Mouse (Mus musculus) small intestine, adult 2 months (tissue): ENCODE data around the gene Rps6kl1. TPM values are rescaled to one million over a fixed set of nuclear protein-coding genes. Genes with fewer than 3 reads are reported as not detected.

ENCODE experiments used
- H3K27ac ChIP-seq: fragments of 200-500 bp; 2 replicates; pipeline ENCODE4 v1.5.1; 2012; ENCODE audit warnings: low read depth, low read length, control low read depth, inconsistent platforms; ENCODE audit not compliant: insufficient read depth
- H3K27me3 ChIP-seq: fragments of 200-500 bp; 2 replicates; pipeline ENCODE4 v1.6.1; 2012; ENCODE audit warnings: mild to moderate bottlenecking, moderate library complexity, low read length, inconsistent platforms; ENCODE audit not compliant: control insufficient read depth, insufficient read depth
- H3K36me3 ChIP-seq: fragments of 200-500 bp; 2 replicates; pipeline ENCODE4 v1.6.1; 2012; ENCODE audit warnings: mild to moderate bottlenecking, low read length, control low read depth, inconsistent platforms; ENCODE audit not compliant: control insufficient read depth, insufficient read depth
- H3K4me1 ChIP-seq: fragments of 200-500 bp; 2 replicates; pipeline ENCODE4 v1.6.1; 2012; ENCODE audit warnings: low read length, inconsistent platforms, mixed read lengths; ENCODE audit not compliant: control insufficient read depth, insufficient read depth, insufficient read length
- H3K4me3 ChIP-seq: fragments of 200-500 bp; 2 replicates; pipeline ENCODE4 v1.5.1; 2012; ENCODE audit warnings: low read depth, mild to moderate bottlenecking, control low read depth, inconsistent platforms, low read length, moderate library complexity
- CTCF ChIP-seq: fragments of 200-500 bp; IDR thresholded peaks from 2 replicates; pipeline ENCODE4 v1.5.1; 2012; ENCODE audit warnings: low read depth, mild to moderate bottlenecking, control low read depth, inconsistent platforms, low read length, moderate library complexity, mixed read lengths; ENCODE audit not compliant: insufficient replicate concordance, insufficient read length; ENCODE audit errors: extremely low read depth
- POLR2A ChIP-seq: fragments of 200-500 bp; IDR thresholded peaks from 2 replicates; pipeline ENCODE4 v1.6.1; 2012; ENCODE audit warnings: low read depth, mild to moderate bottlenecking, control low read depth, inconsistent platforms, low read length, moderate library complexity
- WGBS: fragments of 180-500 bp; shearing (Covaris S2); methylation state at CpG from one replicate; pipeline ENCODE4 v1.1.7; 2018; 5-methylcytosine and 5-hydroxymethylcytosine counted together
- polyA plus RNA-seq: library from polyadenylated mRNA; depleted of rRNA; stranded (reverse); fragments of >200 nt; gene quantifications from 2 replicates; pipeline ENCODE4 v1.2.3, GENCODE M21; 2012

Gene Rps6kl1
- polyA plus RNA-seq, 1 experiment = 0.68 TPM

DNA sequence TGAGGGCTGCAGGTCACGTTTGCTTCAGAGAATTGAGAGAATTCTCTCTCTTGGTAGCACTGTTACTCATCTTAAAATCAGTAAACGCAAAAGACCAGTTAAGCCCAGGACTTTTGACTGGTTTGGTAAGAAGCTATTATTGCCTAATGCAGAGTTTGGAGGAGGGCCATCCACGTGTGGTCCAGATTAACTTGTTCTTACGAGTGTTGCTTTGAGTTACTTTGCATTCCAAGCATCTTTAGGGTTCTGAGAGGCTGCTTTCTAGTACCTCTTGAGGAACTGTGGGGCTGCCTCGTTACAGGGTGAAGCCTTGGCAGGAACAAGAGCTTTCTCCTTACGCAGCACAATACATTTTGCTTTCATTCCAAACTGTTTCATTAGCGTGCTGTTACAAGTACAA is 35.4 kb downstream of the Rps6kl1 start:
- no peak overlapping the region for H3K4me3 ChIP-seq
- no peak overlapping the region for H3K27ac ChIP-seq
- TF ChIP-seq CTCF (no peak), POLR2A (no peak)
- no peaks in the 10 kb centered on the region for H3K27me3 ChIP-seq
- H3K36me3 ChIP-seq = peaks cover 45% of the 10 kb centered on the region
- 64% methylated on average over 7 of the region's 7 CpGs for WGBS
- H3K4me1 ChIP-seq = peaks cover 8% of the 10 kb centered on the region; the same call in 1 of the 2 replicates

DNA sequence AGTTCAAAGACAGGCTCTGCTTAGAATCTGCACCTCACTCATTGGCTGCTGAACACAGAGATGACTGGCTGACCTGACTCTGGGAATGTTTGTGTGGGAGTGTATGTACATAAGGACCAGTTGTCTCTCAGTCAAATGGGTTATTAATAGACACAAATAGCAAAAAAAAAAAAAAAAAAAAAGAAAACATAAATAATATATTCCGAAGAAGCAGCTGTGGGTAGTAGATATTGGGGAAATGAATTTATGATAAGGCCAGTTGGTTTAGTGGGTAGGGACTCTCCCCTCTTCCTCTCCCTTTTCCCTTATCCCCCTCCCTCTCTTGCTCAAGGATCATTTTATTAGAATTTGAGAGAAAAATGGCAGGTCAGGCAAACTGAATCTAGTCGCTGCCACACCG is 37.1 kb downstream of the Rps6kl1 start:
- Histone ChIP-seq H3K27ac (peak overlapping the region; percentile 47; the same call in 1 of the 2 replicates), H3K27me3 (no peaks in the 10 kb centered on the region), H3K4me3 (no peak overlapping the region), H3K36me3 (peaks cover 31% of the 10 kb centered on the region), H3K4me1 (peaks cover 11% of the 10 kb centered on the region; the same call in 1 of the 2 replicates)
- 95% methylated on average over 3 of the region's 3 CpGs for WGBS
- TF ChIP-seq POLR2A = no peak
- no peak for TF ChIP-seq CTCF

DNA sequence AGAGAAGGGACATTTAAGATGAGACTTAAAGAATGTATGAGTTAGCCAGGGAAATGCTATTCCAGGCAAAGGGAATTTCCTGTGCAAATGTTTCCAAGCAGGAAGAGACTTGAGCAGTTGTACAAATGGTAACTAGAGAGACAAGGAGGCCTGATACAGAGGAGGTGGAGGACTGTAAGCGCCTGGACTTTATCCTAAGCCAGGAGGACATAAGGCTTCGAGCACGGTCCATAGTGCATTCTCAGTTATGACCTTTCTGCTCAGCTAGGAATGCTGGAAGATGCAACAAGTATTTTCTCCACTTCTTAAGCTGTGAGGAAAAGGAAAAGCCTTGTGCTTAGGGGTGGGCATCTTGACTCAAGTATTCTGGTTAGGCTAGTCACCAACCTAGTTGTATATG is 37.7 kb downstream of the Rps6kl1 start:
- Histone ChIP-seq H3K4me3 (no peak overlapping the region), H3K36me3 (peaks cover 26% of the 10 kb centered on the region), H3K27me3 (no peaks in the 10 kb centered on the region), H3K27ac (peak overlapping the region; percentile 94), H3K4me1 (peaks cover 11% of the 10 kb centered on the region; the same call in 1 of the 2 replicates)
- TF ChIP-seq CTCF = no peak
- no peak for TF ChIP-seq POLR2A
- WGBS = 35% methylated on average over 3 of the region's 3 CpGs

DNA sequence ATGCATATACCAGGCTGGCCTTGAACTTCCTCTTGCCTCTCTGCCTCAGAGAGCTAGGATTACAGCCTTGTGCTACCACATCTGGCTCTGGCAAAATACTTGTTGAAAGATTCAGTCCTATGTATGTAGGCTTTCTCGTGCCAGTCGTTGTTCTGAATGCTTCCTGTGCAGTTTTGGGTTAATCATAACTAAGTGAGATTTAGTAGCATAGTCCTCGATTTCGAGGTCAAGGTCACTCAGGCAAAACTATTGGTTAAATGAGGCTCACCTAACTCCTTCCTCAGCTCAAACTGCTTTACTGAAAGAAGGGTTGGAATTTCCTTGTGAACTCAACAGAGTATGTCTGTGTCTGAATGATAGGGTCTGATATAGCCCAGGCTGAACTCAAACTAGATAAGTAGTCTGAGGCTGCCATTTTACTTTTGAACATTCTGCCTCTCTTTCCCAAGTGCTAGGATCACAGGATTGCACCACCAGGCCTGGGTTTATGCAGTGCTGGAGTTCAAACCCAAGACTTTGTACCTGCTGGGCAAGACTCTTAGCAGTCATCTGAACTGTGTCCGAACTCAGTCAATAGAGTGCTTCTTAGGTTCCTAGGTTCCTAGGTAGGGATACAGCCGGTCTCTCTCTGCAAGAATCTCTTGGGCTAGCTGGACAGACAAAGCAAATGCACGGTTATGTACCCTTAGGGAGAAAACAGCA is 38.4 kb downstream of the Rps6kl1 start:
- Histone ChIP-seq H3K27me3 (no peaks in the 10 kb centered on the region), H3K27ac (peak overlapping the region; percentile 94), H3K4me1 (peaks cover 11% of the 10 kb centered on the region; the same call in 1 of the 2 replicates), H3K36me3 (peaks cover 23% of the 10 kb centered on the region), H3K4me3 (no peak overlapping the region)
- 52% methylated on average over 7 of the region's 7 CpGs for WGBS
- TF ChIP-seq POLR2A (no peak), CTCF (no peak)

DNA sequence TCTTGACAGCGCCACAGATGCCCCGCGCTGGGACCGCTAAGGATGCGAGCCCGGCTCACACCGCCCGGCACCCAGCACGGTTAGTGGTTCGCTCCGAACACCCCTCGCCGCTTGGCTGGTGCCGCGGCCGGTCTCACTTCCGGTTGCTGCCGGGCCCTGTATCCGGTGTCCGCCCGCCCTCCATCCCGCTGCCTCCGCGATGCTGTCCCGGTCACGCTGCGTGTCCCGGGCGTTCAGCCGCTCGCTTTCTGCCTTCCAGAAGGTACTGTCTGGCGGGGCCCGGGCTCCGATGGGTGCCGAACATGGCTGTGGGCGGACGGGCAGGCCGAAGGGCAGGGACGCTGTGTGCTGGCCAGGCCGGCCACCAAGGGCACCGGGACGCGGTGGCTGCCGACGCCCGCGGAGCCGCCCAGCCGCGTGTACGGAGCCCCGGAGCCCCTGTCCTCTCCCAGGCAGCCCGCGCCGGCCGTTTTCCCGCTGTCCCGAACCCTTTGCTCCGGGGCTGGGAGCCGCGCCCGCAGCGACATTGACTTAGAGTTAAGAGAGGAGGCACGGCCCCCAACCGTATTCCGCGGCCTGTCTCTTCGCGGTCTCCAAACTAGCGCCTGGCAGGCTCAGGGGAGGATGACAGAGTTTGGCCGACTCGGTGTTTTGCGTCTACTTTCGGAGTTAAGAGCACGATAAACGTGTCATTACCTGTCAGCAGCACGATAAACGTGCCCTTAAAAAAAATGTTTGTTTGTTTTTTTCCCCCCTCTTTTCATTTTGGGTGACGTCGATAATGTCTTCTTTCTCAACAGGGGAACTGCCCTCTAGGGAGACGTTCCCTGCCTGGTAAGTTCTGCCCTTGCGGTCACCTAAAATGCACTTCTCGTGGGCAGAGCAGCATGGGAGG is 40.1 kb downstream of the Rps6kl1 start, which contains the start of the genes Prox2 and Dlst:
Prox2 (minus strand) TSS at position 62 of the 895 bp plus-strand sequence.
Dlst (plus strand) TSS at position 136 of the 895 bp plus-strand sequence.
- peak within 1 kb of the TSS; percentile 76 for H3K4me3 ChIP-seq
- TF ChIP-seq POLR2A = peak; percentile 42
- TF ChIP-seq CTCF = no peak
- WGBS = under 1% methylated on average over 83 of the region's 83 CpGs

DNA sequence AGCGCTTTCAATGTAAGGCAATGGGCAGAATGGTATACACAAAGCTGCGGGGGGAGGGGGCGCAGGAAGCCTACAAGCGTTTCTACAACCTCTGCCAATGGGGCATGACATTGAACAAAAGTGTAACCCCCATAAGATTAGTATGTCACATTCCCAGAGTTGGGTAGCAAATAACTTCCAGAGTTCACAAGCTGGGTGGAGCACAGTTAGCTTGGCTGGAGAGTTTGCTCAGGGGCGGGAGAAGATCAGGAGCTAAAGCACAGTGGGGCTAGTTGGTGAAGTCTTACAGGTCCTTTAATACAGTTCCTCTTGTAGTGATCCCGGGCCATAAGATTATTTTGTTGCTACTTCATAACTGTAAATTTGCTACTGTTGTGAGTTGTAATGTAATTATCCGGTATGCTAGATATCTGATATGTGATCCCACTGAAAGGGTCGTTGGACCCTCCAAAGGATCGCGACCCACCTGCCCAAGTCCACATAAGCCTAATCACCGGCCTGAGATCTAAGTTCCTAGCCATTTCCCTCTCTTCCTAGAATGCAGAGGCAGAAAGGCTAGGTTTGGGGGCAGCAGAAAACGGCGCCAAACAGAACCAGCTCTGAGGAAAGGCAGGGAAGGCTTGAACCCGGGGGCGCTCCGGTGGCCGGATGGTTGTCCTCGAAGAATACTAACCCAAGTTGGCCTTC is 40.9 kb downstream of the Rps6kl1 start:
- peaks cover 9% of the 10 kb centered on the region for H3K36me3 ChIP-seq
- peak overlapping the region; percentile 76 for H3K4me3 ChIP-seq
- no peak for TF ChIP-seq CTCF
- no peak for TF ChIP-seq POLR2A
- peak overlapping the region; percentile 21 for H3K27ac ChIP-seq
- 10% methylated on average over 18 of the region's 18 CpGs for WGBS
- H3K4me1 ChIP-seq = peaks cover 11% of the 10 kb centered on the region; the same call in 1 of the 2 replicates
- H3K27me3 ChIP-seq = no peaks in the 10 kb centered on the region

More for the DNA sequence above, 40.1 kb downstream of the Rps6kl1 start, which contains the start of the genes Prox2 and Dlst:
- peaks cover 11% of the 10 kb centered on the region; the same call in 1 of the 2 replicates for H3K4me1 ChIP-seq
- H3K27ac ChIP-seq = peak within 1 kb of the TSS; percentile 94
- peaks cover 16% of the 10 kb centered on the region for H3K36me3 ChIP-seq
- H3K27me3 ChIP-seq = no peaks in the 10 kb centered on the region
